Mouse (Mus musculus): ENCODE measurements at regions not wholly inside any gene's neighbourhood (a gene's known extent, or its start where the extent isn't known, plus 50 kb on each side); places are given as distances from the start of the nearest gene placed in this dataset.

- DNase-seq (ENCODE audit: low spot score) = no peak
- no peak overlapping the region for H3K4me2 ChIP-seq (ENCODE audit: low read length)
- no peak for ATAC-seq (replicated peaks; ENCODE audit: low FRiP score, low read depth)
- WGBS = 60% methylated on average over 3 of the region's 3 CpGs
- no peaks in the 10 kb centered on the region for H3K9me3 ChIP-seq (replicated peaks; ENCODE audit: low read length)
- no peak overlapping the region for H3K9ac ChIP-seq (ENCODE audit: low read depth, low read length)
- no peak overlapping the region for H3K27ac ChIP-seq
- no peak overlapping the region for H3K4me3 ChIP-seq (replicated peaks; ENCODE audit: low read depth, low read length)
- H3K27me3 ChIP-seq (ENCODE audit: insufficient read depth, low read length) = no peaks in the 10 kb centered on the region
- no peaks in the 10 kb centered on the region for H3K4me1 ChIP-seq (replicated peaks; ENCODE audit: insufficient read depth, low read length)
- no peak for TF ChIP-seq CTCF (IDR thresholded peaks at IDR 0.05; ENCODE audit: low read depth)
- H3K36me3 ChIP-seq (ENCODE audit: insufficient read depth, low read length) = no peaks in the 10 kb centered on the region
These were observed 148.3 kb upstream of the Adam6b start for GRCm38 (mm10) chr12:113341046-113341445.

- no peak overlapping the region for H3K27ac ChIP-seq
- 70% methylated on average over 2 of the region's 2 CpGs for WGBS
- H3K4me3 ChIP-seq (replicated peaks; ENCODE audit: low read depth, low read length) = no peak overlapping the region
- H3K4me2 ChIP-seq (ENCODE audit: low read length) = no peak overlapping the region
- no peak overlapping the region for H3K9ac ChIP-seq (ENCODE audit: low read depth, low read length)
- H3K4me1 ChIP-seq (replicated peaks; ENCODE audit: insufficient read depth, low read length) = no peaks in the 10 kb centered on the region
- H3K36me3 ChIP-seq (ENCODE audit: insufficient read depth, low read length) = no peaks in the 10 kb centered on the region
- no peaks in the 10 kb centered on the region for H3K9me3 ChIP-seq (replicated peaks; ENCODE audit: low read length)
- no peaks in the 10 kb centered on the region for H3K27me3 ChIP-seq (ENCODE audit: insufficient read depth, low read length)
- DNase-seq (ENCODE audit: low spot score) (no peak), ATAC-seq (replicated peaks; ENCODE audit: low FRiP score, low read depth) (no peak)
- no peak for TF ChIP-seq CTCF (IDR thresholded peaks at IDR 0.05; ENCODE audit: low read depth)
These were observed 134.2 kb upstream of the Adam6b start for GRCm38 (mm10) chr12:113355132-113355531.

GRCm38 (mm10) chr12:113358077-113358476 is 131.2 kb upstream of the Adam6b start:
- no peak for DNase-seq (ENCODE audit: low spot score)
- WGBS = 87% methylated on average over 5 of the region's 5 CpGs

GRCm38 (mm10) chr12:113360032-113360431 is 129.3 kb upstream of the Adam6b start:
- DNase-seq (ENCODE audit: low spot score) = no peak
- H3K4me3 ChIP-seq (replicated peaks; ENCODE audit: low read depth, low read length) = no peak overlapping the region
- 90% methylated on average over 7 of the region's 7 CpGs for WGBS
- TF ChIP-seq CTCF (IDR thresholded peaks at IDR 0.05; ENCODE audit: low read depth) = no peak
- H3K36me3 ChIP-seq (ENCODE audit: insufficient read depth, low read length) = no peaks in the 10 kb centered on the region
- H3K4me1 ChIP-seq (replicated peaks; ENCODE audit: insufficient read depth, low read length) = no peaks in the 10 kb centered on the region
- H3K4me2 ChIP-seq (ENCODE audit: low read length) = no peak overlapping the region
- H3K27ac ChIP-seq = no peak overlapping the region
- no peaks in the 10 kb centered on the region for H3K9me3 ChIP-seq (replicated peaks; ENCODE audit: low read length)
- no peak overlapping the region for H3K9ac ChIP-seq (ENCODE audit: low read depth, low read length)
- no peaks in the 10 kb centered on the region for H3K27me3 ChIP-seq (ENCODE audit: insufficient read depth, low read length)
- ATAC-seq (replicated peaks; ENCODE audit: low FRiP score, low read depth) = no peak

More at GRCm38 (mm10) chr12:113358077-113358476, 131.2 kb upstream of the Adam6b start:
- no peak for ATAC-seq (replicated peaks; ENCODE audit: low FRiP score, low read depth)
- no peaks in the 10 kb centered on the region for H3K27me3 ChIP-seq (ENCODE audit: insufficient read depth, low read length)
- H3K36me3 ChIP-seq (ENCODE audit: insufficient read depth, low read length) = no peaks in the 10 kb centered on the region
- no peak for TF ChIP-seq CTCF (IDR thresholded peaks at IDR 0.05; ENCODE audit: low read depth)
- H3K4me2 ChIP-seq (ENCODE audit: low read length) = no peak overlapping the region
- H3K4me1 ChIP-seq (replicated peaks; ENCODE audit: insufficient read depth, low read length) = no peaks in the 10 kb centered on the region
- H3K27ac ChIP-seq = no peak overlapping the region
- no peak overlapping the region for H3K9ac ChIP-seq (ENCODE audit: low read depth, low read length)
- H3K9me3 ChIP-seq (replicated peaks; ENCODE audit: low read length) = no peaks in the 10 kb centered on the region
- no peak overlapping the region for H3K4me3 ChIP-seq (replicated peaks; ENCODE audit: low read depth, low read length)

GRCm38 (mm10) chr12:113362409-113363038 is 126.8 kb upstream of the Adam6b start:
- no peaks in the 10 kb centered on the region for H3K27me3 ChIP-seq (ENCODE audit: insufficient read depth, low read length)
- H3K27ac ChIP-seq = no peak overlapping the region
- H3K4me1 ChIP-seq (replicated peaks; ENCODE audit: insufficient read depth, low read length) = no peaks in the 10 kb centered on the region
- H3K36me3 ChIP-seq (ENCODE audit: insufficient read depth, low read length) = no peaks in the 10 kb centered on the region
- H3K4me3 ChIP-seq (replicated peaks; ENCODE audit: low read depth, low read length) = no peak overlapping the region
- no peak overlapping the region for H3K4me2 ChIP-seq (ENCODE audit: low read length)
- no peak for DNase-seq (ENCODE audit: low spot score)
- H3K9ac ChIP-seq (ENCODE audit: low read depth, low read length) = no peak overlapping the region
- H3K9me3 ChIP-seq (replicated peaks; ENCODE audit: low read length) = no peaks in the 10 kb centered on the region
- no peak for ATAC-seq (replicated peaks; ENCODE audit: low FRiP score, low read depth)
- WGBS = 55% methylated on average over 2 of the region's 2 CpGs
- TF ChIP-seq CTCF (IDR thresholded peaks at IDR 0.05; ENCODE audit: low read depth) = no peak

- H3K9ac ChIP-seq (ENCODE audit: low read depth, low read length) = no peak overlapping the region
- H3K27me3 ChIP-seq (ENCODE audit: insufficient read depth, low read length) = no peaks in the 10 kb centered on the region
- H3K4me1 ChIP-seq (replicated peaks; ENCODE audit: insufficient read depth, low read length) = no peaks in the 10 kb centered on the region
- TF ChIP-seq CTCF (IDR thresholded peaks at IDR 0.05; ENCODE audit: low read depth) = no peak
- H3K9me3 ChIP-seq (replicated peaks; ENCODE audit: low read length) = no peaks in the 10 kb centered on the region
- DNase-seq (ENCODE audit: low spot score) (no peak), ATAC-seq (replicated peaks; ENCODE audit: low FRiP score, low read depth) (no peak)
- H3K4me3 ChIP-seq (replicated peaks; ENCODE audit: low read depth, low read length) = no peak overlapping the region
- no peak overlapping the region for H3K27ac ChIP-seq
- H3K36me3 ChIP-seq (ENCODE audit: insufficient read depth, low read length) = no peaks in the 10 kb centered on the region
- H3K4me2 ChIP-seq (ENCODE audit: low read length) = no peak overlapping the region
These were observed 125.3 kb upstream of the Adam6b start for GRCm38 (mm10) chr12:113364023-113364422.

- no peak for TF ChIP-seq CTCF (IDR thresholded peaks at IDR 0.05; ENCODE audit: low read depth)
- Histone ChIP-seq H3K27ac (no peak overlapping the region), H3K36me3 (ENCODE audit: insufficient read depth, low read length) (no peaks in the 10 kb centered on the region), H3K4me1 (replicated peaks; ENCODE audit: insufficient read depth, low read length) (no peaks in the 10 kb centered on the region), H3K27me3 (ENCODE audit: insufficient read depth, low read length) (no peaks in the 10 kb centered on the region), H3K4me2 (ENCODE audit: low read length) (no peak overlapping the region), H3K9ac (ENCODE audit: low read depth, low read length) (no peak overlapping the region), H3K9me3 (replicated peaks; ENCODE audit: low read length) (no peaks in the 10 kb centered on the region), H3K4me3 (replicated peaks; ENCODE audit: low read depth, low read length) (no peak overlapping the region)
- ATAC-seq (replicated peaks; ENCODE audit: low FRiP score, low read depth) (no peak), DNase-seq (ENCODE audit: low spot score) (no peak)
These were observed 124.9 kb upstream of the Adam6b start for GRCm38 (mm10) chr12:113364437-113364836.

Measured in kidney, postnatal 0 days (tissue).